Mouse (Mus musculus) hindbrain, embryonic 10.5 days (tissue): ENCODE data around the gene Notch4. TPM values are rescaled to one million over a fixed set of nuclear protein-coding genes. Genes with fewer than 3 reads are reported as not detected.
"Not testable (repeated sequence)": the region's sequence is repeated elsewhere in the genome, so short reads cannot be mapped to it uniquely, and the experiment has no call there.

Experiments used
- DNase-seq: peaks from one replicate; pipeline ENCODE4 v3.0.0-alpha.2; 2017; ENCODE audit warnings: low spot score
- H3K27ac ChIP-seq: fragments of 300-500 bp; sonication (generic); 2 replicates; pipeline ENCODE4 v1.5.1; 2016; ENCODE audit warnings: mild to moderate bottlenecking, moderate library complexity
- H3K27me3 ChIP-seq: fragments of 300-500 bp; sonication (generic); 2 replicates; pipeline ENCODE4 v1.6.1; 2016; ENCODE audit warnings: mild to moderate bottlenecking; ENCODE audit not compliant: poor library complexity, insufficient read depth, severe bottlenecking
- H3K36me3 ChIP-seq: fragments of 300-500 bp; sonication (generic); 2 replicates; pipeline ENCODE4 v1.6.1; 2016; ENCODE audit warnings: mild to moderate bottlenecking, moderate library complexity
- H3K4me1 ChIP-seq: fragments of 300-500 bp; sonication (generic); replicated peaks from 2 replicates; pipeline ENCODE4 v1.6.1; 2016; ENCODE audit warnings: mild to moderate bottlenecking
- H3K4me3 ChIP-seq: fragments of 300-500 bp; sonication (generic); 2 replicates; pipeline ENCODE4 v1.5.1; 2016; ENCODE audit warnings: mild to moderate bottlenecking, moderate library complexity
- H3K9me3 ChIP-seq: fragments of 300-500 bp; sonication (generic); 2 replicates; pipeline ENCODE4 v1.6.1; 2016; ENCODE audit warnings: mild to moderate bottlenecking, moderate library complexity
- WGBS: fragments of 180-500 bp; shearing (Covaris S2); methylation state at CpG from one replicate; pipeline ENCODE4 v1.1.7; 2016; 5-methylcytosine and 5-hydroxymethylcytosine counted together
- polyA plus RNA-seq: library from polyadenylated mRNA; unstranded; fragments of >200 nt; fragmentation: Nextera tagmentation; extraction: Ambion mirVana; gene quantifications from 2 replicates; pipeline ENCODE4 v1.2.1, GENCODE M21; 2016

The Notch4 gene
- polyA plus RNA-seq, result 9.1 and 12.5 TPM in 2 replicates

DNA sequence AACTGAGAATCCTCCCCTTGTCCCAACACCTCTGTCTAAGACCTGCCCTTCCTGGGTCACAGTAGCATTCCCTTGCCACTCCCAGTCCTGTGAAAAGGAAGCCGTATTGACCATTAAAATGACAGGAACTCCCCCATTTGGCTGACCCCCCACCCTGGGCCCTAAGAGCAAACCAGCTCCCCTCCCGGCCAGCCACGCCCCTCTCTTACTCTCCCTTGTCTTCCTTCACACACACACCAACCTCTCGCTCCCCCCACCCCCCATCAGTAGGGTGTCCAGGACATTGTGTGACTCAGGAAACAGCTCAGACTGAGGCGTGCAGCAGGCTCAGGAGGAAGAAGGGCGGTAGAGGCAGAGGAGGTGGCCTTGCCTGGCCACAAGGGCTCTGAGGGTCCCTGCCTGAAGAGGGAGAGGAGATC is at the start of gene Notch4:
Gene Notch4 (plus strand): TSS at position 266 of the 419 bp plus-strand sequence.
- 9% methylated on average over 6 of the region's 6 CpGs for WGBS
- peak; percentile 16 for DNase-seq
- Histone ChIP-seq H3K4me3 (peak within 1 kb of the TSS; percentile 26), H3K27me3 (peaks cover 14% of the 10 kb centered on the region; the same call in 1 of the 2 replicates), H3K4me1 (peaks cover 21% of the 10 kb centered on the region), H3K36me3 (no peaks in the 10 kb centered on the region), H3K9me3 (no peaks in the 10 kb centered on the region), H3K27ac (peak within 1 kb of the TSS; percentile 75)

GRCm38 (mm10) chr17:34516514-34516913 is 47.6 kb upstream of the Notch4 start:
- Histone ChIP-seq H3K4me3 (no peak overlapping the region), H3K36me3 (no peaks in the 10 kb centered on the region), H3K9me3 (no peaks in the 10 kb centered on the region), H3K27me3 (peaks cover 5% of the 10 kb centered on the region; the same call in 1 of the 2 replicates), H3K4me1 (no peaks in the 10 kb centered on the region), H3K27ac (no peak overlapping the region)
- no peak for DNase-seq
- WGBS, result 85% methylated on average over 2 of the region's 2 CpGs

GRCm38 (mm10) chr17:34517252-34517651 is 46.8 kb upstream of the Notch4 start, which contains the start of gene Btnl6:
Btnl6 (minus strand) TSS chr17:34517352.
- DNase-seq, result no peak
- Histone ChIP-seq H3K9me3 (no peaks in the 10 kb centered on the region), H3K27me3 (peaks cover 5% of the 10 kb centered on the region; the same call in 1 of the 2 replicates), H3K4me3 (no peak within 1 kb of the TSS), H3K36me3 (no peaks in the 10 kb centered on the region), H3K27ac (no peak within 1 kb of the TSS), H3K4me1 (no peaks in the 10 kb centered on the region)
- WGBS, result 88% methylated on average over 4 of the region's 4 CpGs

GRCm38 (mm10) chr17:34517795-34518194 is 46.3 kb upstream of the Notch4 start:
- peaks cover 5% of the 10 kb centered on the region; the same call in 1 of the 2 replicates for H3K27me3 ChIP-seq
- no peaks in the 10 kb centered on the region for H3K4me1 ChIP-seq
- no peaks in the 10 kb centered on the region for H3K9me3 ChIP-seq
- no peak for DNase-seq
- no peak overlapping the region for H3K27ac ChIP-seq
- H3K36me3 ChIP-seq, result no peaks in the 10 kb centered on the region
- WGBS, result 89% methylated on average over 4 of the region's 4 CpGs
- no peak overlapping the region for H3K4me3 ChIP-seq

GRCm38 (mm10) chr17:34518571-34518970 is 45.5 kb upstream of the Notch4 start:
- WGBS, result 79% methylated on average over 3 of the region's 3 CpGs
- not testable (repeated sequence) for DNase-seq, H3K4me3 ChIP-seq, H3K4me1 ChIP-seq, H3K27me3 ChIP-seq, H3K27ac ChIP-seq, H3K9me3 ChIP-seq, H3K36me3 ChIP-seq

DNA sequence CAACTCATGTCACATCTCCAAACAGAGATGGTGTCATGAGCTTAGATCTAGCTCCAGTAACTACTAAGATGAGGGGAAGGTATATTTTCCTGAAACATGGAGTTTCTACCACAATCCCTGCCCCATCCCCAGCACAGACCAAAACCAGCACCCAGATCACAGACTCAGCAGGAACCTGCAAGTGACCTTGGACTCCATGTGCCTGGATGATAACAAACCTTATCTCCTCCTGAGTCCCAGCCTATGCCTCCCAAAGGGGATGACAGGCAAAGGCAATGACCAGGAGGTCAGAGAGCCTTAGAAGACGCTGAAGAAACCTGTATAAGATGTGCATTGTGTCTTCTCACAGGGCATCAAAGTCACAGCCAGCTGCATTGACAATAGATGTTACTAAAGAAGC is 45.1 kb upstream of the Notch4 start:
- H3K4me3 ChIP-seq, result no peak overlapping the region
- no peak for DNase-seq
- WGBS, result 82% methylated on average over 1 of the region's 1 CpGs
- no peaks in the 10 kb centered on the region for H3K36me3 ChIP-seq
- no peaks in the 10 kb centered on the region for H3K4me1 ChIP-seq
- peaks cover 5% of the 10 kb centered on the region; the same call in 1 of the 2 replicates for H3K27me3 ChIP-seq
- H3K27ac ChIP-seq, result no peak overlapping the region
- no peaks in the 10 kb centered on the region for H3K9me3 ChIP-seq

GRCm38 (mm10) chr17:34532671-34533070 is 31.4 kb upstream of the Notch4 start:
- Histone ChIP-seq H3K36me3 (no peaks in the 10 kb centered on the region), H3K27ac (no peak overlapping the region), H3K9me3 (no peaks in the 10 kb centered on the region), H3K27me3 (no peaks in the 10 kb centered on the region), H3K4me3 (no peak overlapping the region), H3K4me1 (no peaks in the 10 kb centered on the region)
- DNase-seq, result no peak
- 82% methylated on average over 3 of the region's 3 CpGs for WGBS

DNA sequence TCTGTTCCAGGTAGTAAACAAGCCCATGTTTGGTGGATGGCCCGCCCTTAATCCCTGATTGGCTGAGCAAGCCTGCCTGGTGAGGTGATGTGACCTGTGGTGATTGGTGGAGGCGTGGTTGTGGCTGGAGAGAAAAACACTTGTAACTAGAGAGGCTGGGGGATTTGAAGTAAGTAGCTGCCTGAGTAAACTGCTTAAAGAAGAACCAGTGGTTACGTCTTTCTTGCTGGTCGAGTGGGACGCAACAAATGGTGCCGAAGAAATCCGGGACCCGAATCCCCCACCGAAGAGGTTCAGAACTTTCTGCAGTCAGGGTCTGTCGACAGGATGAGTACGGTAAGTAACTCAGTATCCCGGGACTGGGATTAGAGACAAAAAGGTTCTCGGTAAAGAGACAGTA is 20.5 kb upstream of the Notch4 start:
- H3K4me3 ChIP-seq, H3K27me3 ChIP-seq, H3K9me3 ChIP-seq, H3K36me3 ChIP-seq, DNase-seq, H3K27ac ChIP-seq, H3K4me1 ChIP-seq: not testable (repeated sequence)
- 94% methylated on average over 13 of the region's 13 CpGs for whole genome bisulfite sequencing

DNA sequence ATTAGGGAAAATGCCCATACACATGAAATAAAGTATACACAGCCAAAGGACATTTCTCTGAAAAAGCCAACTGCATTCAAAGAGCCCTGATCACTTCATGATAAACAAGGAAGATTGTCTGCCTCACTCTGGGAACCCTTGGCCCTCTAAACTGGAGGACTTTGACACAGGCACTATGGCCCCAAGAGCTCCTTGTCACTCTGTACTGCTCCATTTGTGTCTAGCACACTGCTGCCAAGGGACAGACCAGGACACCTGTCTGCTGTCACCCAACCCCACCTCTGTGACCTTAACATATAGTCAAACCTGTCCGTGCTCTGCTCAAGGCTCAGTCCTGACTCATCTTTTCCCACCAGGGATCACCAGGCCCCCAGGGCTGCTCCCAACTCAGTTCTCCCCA is 17.3 kb upstream of the Notch4 start:
- H3K27ac ChIP-seq, result no peak overlapping the region
- no peaks in the 10 kb centered on the region for H3K36me3 ChIP-seq
- no peak overlapping the region for H3K4me3 ChIP-seq
- no peaks in the 10 kb centered on the region for H3K4me1 ChIP-seq
- H3K27me3 ChIP-seq, result no peaks in the 10 kb centered on the region
- H3K9me3 ChIP-seq, result no peaks in the 10 kb centered on the region
- 91% methylated on average over 1 of the region's 1 CpGs for WGBS
- DNase-seq, result no peak

GRCm38 (mm10) chr17:34547601-34548000 is 16.5 kb upstream of the Notch4 start:
- no peaks in the 10 kb centered on the region for H3K27me3 ChIP-seq
- no peaks in the 10 kb centered on the region for H3K36me3 ChIP-seq

DNA sequence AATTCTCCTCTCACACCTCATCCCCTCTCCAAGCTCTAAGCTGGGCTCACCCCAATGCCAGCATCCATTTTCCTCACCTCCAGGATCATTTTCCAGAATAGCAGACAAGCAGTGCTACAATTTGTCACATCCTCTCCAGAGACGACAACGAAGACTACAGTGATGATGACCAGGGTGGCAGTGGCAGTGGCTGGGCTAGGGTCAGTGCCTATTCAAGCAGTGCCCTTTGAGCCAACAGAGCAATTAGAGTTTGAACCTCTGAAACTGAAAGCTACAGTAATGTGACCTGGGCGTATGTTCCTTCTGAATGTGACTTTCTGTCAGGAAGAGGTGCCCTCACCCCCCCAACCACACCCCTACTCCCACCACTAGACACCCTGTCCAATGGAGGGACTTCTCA is 14.9 kb upstream of the Notch4 start:
- no peaks in the 10 kb centered on the region for H3K4me1 ChIP-seq
- H3K4me3 ChIP-seq, result no peak overlapping the region
- DNase-seq, result no peak
- no peaks in the 10 kb centered on the region for H3K9me3 ChIP-seq
- 90% methylated on average over 3 of the region's 3 CpGs for WGBS
- no peak overlapping the region for H3K27ac ChIP-seq
- no peaks in the 10 kb centered on the region for H3K36me3 ChIP-seq
- H3K27me3 ChIP-seq, result no peaks in the 10 kb centered on the region

More at GRCm38 (mm10) chr17:34547601-34548000, 16.5 kb upstream of the Notch4 start:
- H3K27ac ChIP-seq, result no peak overlapping the region
- H3K4me3 ChIP-seq, result no peak overlapping the region
- no peaks in the 10 kb centered on the region for H3K4me1 ChIP-seq
- DNase-seq, result no peak
- 95% methylated on average over 4 of the region's 4 CpGs for WGBS
- H3K9me3 ChIP-seq, result no peaks in the 10 kb centered on the region

GRCm38 (mm10) chr17:34549843-34550242 is 14.2 kb upstream of the Notch4 start:
- DNase-seq, result no peak
- Histone ChIP-seq H3K9me3 (no peaks in the 10 kb centered on the region), H3K36me3 (no peaks in the 10 kb centered on the region), H3K27me3 (no peaks in the 10 kb centered on the region), H3K4me3 (no peak overlapping the region), H3K4me1 (no peaks in the 10 kb centered on the region), H3K27ac (no peak overlapping the region)
- 81% methylated on average over 2 of the region's 2 CpGs for WGBS

DNA sequence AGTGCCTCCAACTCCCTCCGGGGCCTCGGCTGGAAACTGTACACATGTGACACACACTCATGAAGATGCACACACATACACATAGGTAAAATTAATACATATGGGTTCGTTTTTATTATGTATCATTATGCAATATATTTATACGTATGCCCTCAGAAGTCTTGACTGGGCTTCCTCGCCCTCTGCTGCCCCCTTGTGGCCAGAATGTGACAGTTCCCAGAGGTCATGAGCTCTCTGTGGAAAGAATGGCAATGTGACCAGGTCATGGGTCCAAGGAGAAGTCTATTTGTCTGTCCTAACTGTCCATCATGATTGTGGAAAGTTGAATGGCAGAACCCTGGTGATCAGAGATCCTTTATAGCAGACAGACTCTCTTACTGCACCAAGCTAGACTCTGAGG is 8.6 kb upstream of the Notch4 start:
- Histone ChIP-seq H3K27ac (no peak overlapping the region), H3K9me3 (no peaks in the 10 kb centered on the region), H3K4me3 (no peak overlapping the region), H3K36me3 (no peaks in the 10 kb centered on the region), H3K4me1 (no peaks in the 10 kb centered on the region), H3K27me3 (no peaks in the 10 kb centered on the region)
- peak; percentile 78 for DNase-seq
- 25% methylated on average over 5 of the region's 5 CpGs for WGBS

DNA sequence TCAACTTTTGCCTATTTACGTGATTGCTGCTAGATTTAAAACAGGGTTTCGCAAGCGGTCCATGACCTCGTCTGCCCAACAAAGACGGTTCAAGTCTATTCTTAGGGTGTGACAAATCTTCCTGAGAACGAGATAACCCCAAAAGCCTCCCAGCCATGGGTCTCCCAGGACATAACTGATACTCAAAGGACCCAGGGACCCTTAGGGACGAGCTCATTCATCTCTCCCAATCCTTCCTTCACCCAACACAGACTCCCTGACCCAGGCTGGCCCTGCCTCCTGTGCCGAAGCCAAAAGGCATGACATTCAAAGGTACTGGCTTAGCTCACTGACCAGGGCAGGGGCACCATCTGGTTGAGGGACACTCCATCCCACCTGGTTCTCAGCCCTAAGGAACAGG is 7.7 kb upstream of the Notch4 start:
- no peak overlapping the region for H3K27ac ChIP-seq
- WGBS, result 88% methylated on average over 8 of the region's 8 CpGs
- no peaks in the 10 kb centered on the region for H3K27me3 ChIP-seq
- no peak for DNase-seq
- peaks cover 5% of the 10 kb centered on the region; the same call in 1 of the 2 replicates for H3K4me1 ChIP-seq
- H3K36me3 ChIP-seq, result no peaks in the 10 kb centered on the region
- no peak overlapping the region for H3K4me3 ChIP-seq
- H3K9me3 ChIP-seq, result no peaks in the 10 kb centered on the region
